Mouse (Mus musculus) stomach, postnatal 0 days (tissue): ENCODE measurements around the gene Ovol2. TPM values are rescaled to one million over a fixed set of nuclear protein-coding genes. Genes with fewer than 3 reads are reported as not detected.

Experiments used
- ATAC-seq: fragments of 200-750 bp; cut with Nextera tagmentation; 2 replicates; pipeline ENCODE4 v1.8.0; 2017; ENCODE audit not compliant: low FRiP score, low TSS enrichment
- DNase-seq: peaks from one replicate; pipeline ENCODE4 v3.0.0-alpha.2; 2016; ENCODE audit warnings: low spot score
- H3K27ac ChIP-seq: fragments of 300-500 bp; sonication (generic); replicated peaks from 2 replicates; pipeline ENCODE4 v1.5.1; 2014; ENCODE audit warnings: mild to moderate bottlenecking, control low read depth
- H3K27me3 ChIP-seq: fragments of 300-500 bp; sonication (generic); 2 replicates; pipeline ENCODE4 v1.6.1; 2014; ENCODE audit warnings: low read length; ENCODE audit not compliant: control insufficient read depth, insufficient read depth
- H3K36me3 ChIP-seq: fragments of 300-500 bp; sonication (generic); 2 replicates; pipeline ENCODE4 v1.6.1; 2014; ENCODE audit warnings: low read length, mixed read lengths; ENCODE audit not compliant: control insufficient read depth, insufficient read depth
- H3K4me1 ChIP-seq: fragments of 300-500 bp; sonication (generic); replicated peaks from 2 replicates; pipeline ENCODE4 v1.6.1; 2014; ENCODE audit warnings: antibody characterized with exemption; ENCODE audit not compliant: control insufficient read depth, insufficient read depth
- H3K4me2 ChIP-seq: fragments of 300-500 bp; sonication (generic); replicated peaks from 2 replicates; pipeline ENCODE4 v1.6.1; 2014; ENCODE audit warnings: low read depth, mild to moderate bottlenecking, control low read depth, moderate library complexity
- H3K4me3 ChIP-seq: fragments of 300-500 bp; sonication (generic); 2 replicates; pipeline ENCODE4 v1.5.1; 2014; ENCODE audit warnings: low read depth, low read length, control low read depth
- H3K9ac ChIP-seq: fragments of 300-500 bp; sonication (generic); 2 replicates; pipeline ENCODE4 v1.6.1; 2014; ENCODE audit warnings: mild to moderate bottlenecking, low read length, control low read depth, mixed read lengths
- H3K9me3 ChIP-seq: fragments of 300-500 bp; sonication (generic); 2 replicates; pipeline ENCODE4 v1.6.1; 2016; ENCODE audit warnings: low read length; ENCODE audit not compliant: control insufficient read depth
- CTCF ChIP-seq: IDR thresholded peaks from 2 replicates; pipeline ENCODE4 v1.5.1; 2016; ENCODE audit warnings: antibody characterized with exemption, low read depth, mild to moderate bottlenecking, moderate library complexity
- EP300 ChIP-seq: optimal IDR thresholded peaks from 2 replicates; pipeline ENCODE3; 2016; ENCODE audit warnings: antibody characterized with exemption
- WGBS: fragments of 180-500 bp; shearing (Covaris S2); extraction: QIAGEN DNeasy Blood & Tissue Kit; methylation state at CpG from one replicate; pipeline ENCODE4 v1.1.7; 2014; 5-methylcytosine and 5-hydroxymethylcytosine counted together
- polyA plus RNA-seq: library from polyadenylated mRNA; unstranded; fragments of >200 nt; fragmentation: Nextera tagmentation; extraction: Ambion mirVana; gene quantifications from 2 replicates; pipeline ENCODE4 v1.2.1, GENCODE M21; 2015

Ovol2 gene
- polyA plus RNA-seq, 1 experiment from 2014 or later: 9.8 TPM

- Histone ChIP-seq H3K9ac (no peak overlapping the region), H3K4me3 (no peak overlapping the region), H3K4me1 (peaks cover 3% of the 10 kb centered on the region; the same call in 1 of the 2 replicates), H3K36me3 (peaks cover 5% of the 10 kb centered on the region; the same call in 1 of the 2 replicates), H3K9me3 (no peaks in the 10 kb centered on the region), H3K27me3 (no peaks in the 10 kb centered on the region), H3K27ac (no peak overlapping the region), H3K4me2 (no peak overlapping the region)
- ATAC-seq: no peak
- TF ChIP-seq EP300: no peak
- TF ChIP-seq CTCF: no peak
- 89% methylated on average over 4 of the region's 4 CpGs for WGBS
- no peak for DNase-seq
Observed at GRCm38 (mm10) chr2:144371566-144371965, 39.6 kb upstream of the Ovol2 start.

DNA sequence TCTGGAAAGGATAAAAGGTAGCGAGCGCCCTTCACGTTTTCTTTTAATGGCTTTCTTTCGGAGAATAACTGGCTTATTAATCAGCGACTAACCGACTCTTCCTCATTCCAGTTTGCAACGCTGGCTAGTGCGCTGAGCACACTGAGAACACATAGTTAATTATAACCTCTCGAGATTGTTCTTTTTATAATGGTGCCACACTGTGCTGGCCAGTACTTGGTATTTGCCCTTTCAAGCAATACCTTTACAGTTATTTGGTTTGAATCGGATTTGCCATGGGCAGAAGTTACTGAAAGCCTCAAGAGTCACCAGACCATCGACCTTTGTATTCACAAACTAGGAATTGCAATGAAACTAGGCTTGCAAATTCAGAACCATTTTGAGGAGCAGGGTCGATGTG is 37.6 kb upstream of the Ovol2 start:
- ATAC-seq (peak; percentile 54), DNase-seq (no peak)
- TF ChIP-seq EP300 (no peak), CTCF (no peak)
- H3K27ac ChIP-seq: peak overlapping the region; percentile 96
- H3K36me3 ChIP-seq: 0 out of 2 replicates have a peak, but pooled peaks cover 3% of the 10 kb centered on the region
- H3K9ac ChIP-seq: peak overlapping the region; percentile 68
- no peaks in the 10 kb centered on the region for H3K27me3 ChIP-seq
- H3K4me1 ChIP-seq: peaks cover 3% of the 10 kb centered on the region; the same call in 1 of the 2 replicates
- peak overlapping the region; percentile 65 for H3K4me3 ChIP-seq
- H3K9me3 ChIP-seq: no peaks in the 10 kb centered on the region
- H3K4me2 ChIP-seq: peak overlapping the region; percentile 56
- WGBS: 1% methylated on average over 12 of the region's 12 CpGs

DNA sequence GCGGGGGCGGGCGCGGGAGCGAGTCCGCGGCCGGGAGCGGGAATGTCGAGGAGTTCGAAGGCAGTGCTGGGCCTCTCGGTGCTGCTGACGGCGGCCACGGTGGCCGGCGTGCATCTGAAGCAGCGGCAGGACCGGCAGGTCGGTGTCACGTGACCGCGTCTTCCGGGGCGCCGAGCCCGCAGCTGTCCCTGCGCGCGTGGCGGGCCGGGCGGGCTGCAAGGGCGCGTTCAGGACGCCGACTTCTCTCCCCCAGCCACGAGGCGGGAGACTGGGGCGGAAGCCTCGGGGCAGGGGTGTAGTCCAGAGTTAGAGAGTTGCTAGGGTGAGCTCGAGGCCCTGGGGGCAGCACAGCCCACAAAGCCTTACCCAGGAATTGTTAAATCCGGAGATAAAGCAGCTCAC is 37.1 kb upstream of the Ovol2 start:
- Histone ChIP-seq H3K9me3 (no peaks in the 10 kb centered on the region), H3K4me3 (peak overlapping the region; percentile 65), H3K9ac (peak overlapping the region; percentile 68), H3K27ac (peak overlapping the region; percentile 96), H3K36me3 (0 out of 2 replicates have a peak, but pooled peaks cover 3% of the 10 kb centered on the region), H3K4me1 (peaks cover 3% of the 10 kb centered on the region; the same call in 1 of the 2 replicates), H3K27me3 (no peaks in the 10 kb centered on the region), H3K4me2 (peak overlapping the region; percentile 56)
- TF ChIP-seq CTCF (peak; percentile 25; the same call in 1 of the 2 replicates), EP300 (no peak)
- WGBS: 0% methylated on average over 35 of the region's 43 CpGs
- DNase-seq (no peak), ATAC-seq (peak; percentile 83)

DNA sequence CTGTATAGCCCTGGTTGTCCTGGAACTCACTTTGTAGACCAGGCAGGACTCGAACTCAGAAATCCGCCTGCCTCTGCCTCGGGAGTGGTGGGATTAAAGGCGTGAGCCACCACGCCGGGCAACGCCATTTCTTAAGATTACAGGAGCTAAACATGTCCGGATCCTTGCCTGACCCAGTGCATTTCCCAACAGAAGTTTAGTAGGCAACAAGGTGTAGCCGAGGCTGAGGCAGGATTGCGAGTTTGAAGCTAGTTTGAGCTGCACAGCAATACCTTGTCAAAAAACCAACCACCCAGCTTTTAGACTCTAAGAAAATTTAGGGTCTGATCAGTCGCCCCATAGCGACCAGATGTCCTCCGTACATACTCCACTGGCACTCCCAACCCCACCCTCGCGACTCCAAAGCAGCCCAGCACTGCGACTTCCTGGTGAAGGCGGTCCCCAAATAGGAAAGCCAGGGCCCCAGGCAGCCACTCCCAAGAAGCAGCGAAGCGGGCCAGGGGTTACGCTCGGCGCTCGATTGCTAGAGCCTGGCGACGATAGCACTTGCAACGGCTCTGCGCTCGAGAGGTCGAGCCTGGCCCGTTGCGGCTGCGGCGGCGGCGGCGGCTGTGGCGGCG is 36.6 kb upstream of the Ovol2 start, which contains the start of the genes Kat14 and Pet117:
Gene Kat14, plus strand, starts transcription at position 584 of the 620 bp plus-strand sequence.
Gene Pet117, plus strand, starts transcription at position 597 of the 620 bp plus-strand sequence.
- ATAC-seq: peak; percentile 98

DNA sequence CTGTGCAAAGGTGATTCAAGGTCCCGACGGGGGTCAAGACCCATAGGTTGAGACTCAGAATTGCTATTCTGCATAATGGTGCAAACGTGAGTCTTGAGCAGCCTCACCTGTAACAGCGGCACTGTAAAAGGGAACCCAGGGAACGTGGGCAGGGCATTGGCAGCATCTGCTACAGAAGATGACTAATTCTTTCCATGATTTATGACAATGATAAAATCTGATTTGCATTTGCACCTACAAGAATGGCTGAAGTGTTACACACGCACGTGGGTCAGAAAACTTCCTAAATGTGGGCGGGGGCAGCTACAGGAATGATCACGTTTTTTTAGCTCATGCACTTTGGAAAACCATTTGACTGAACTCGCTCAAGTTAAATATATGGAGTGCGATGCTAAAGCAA is 20.9 kb upstream of the Ovol2 start:
- Histone ChIP-seq H3K27me3 (no peaks in the 10 kb centered on the region), H3K36me3 (no peaks in the 10 kb centered on the region), H3K27ac (no peak overlapping the region), H3K4me1 (no peaks in the 10 kb centered on the region), H3K4me2 (no peak overlapping the region), H3K9me3 (no peaks in the 10 kb centered on the region), H3K9ac (no peak overlapping the region), H3K4me3 (no peak overlapping the region)
- TF ChIP-seq EP300 (no peak), CTCF (no peak)
- 77% methylated on average over 11 of the region's 11 CpGs for WGBS
- ATAC-seq: no peak
- DNase-seq: no peak

More for the DNA sequence above, 36.6 kb upstream of the Ovol2 start, which contains the start of the genes Kat14 and Pet117:
- peak within 1 kb of the TSS; percentile 68 for H3K9ac ChIP-seq
- peak within 1 kb of the TSS; percentile 65 for H3K4me3 ChIP-seq
- H3K4me1 ChIP-seq: peaks cover 3% of the 10 kb centered on the region; the same call in 1 of the 2 replicates
- TF ChIP-seq CTCF (no peak; the same call in 1 of the 2 replicates), EP300 (peak; percentile 71)
- DNase-seq: peak; percentile 98
- peak within 1 kb of the TSS; percentile 56 for H3K4me2 ChIP-seq
- no peaks in the 10 kb centered on the region for H3K27me3 ChIP-seq
- no peaks in the 10 kb centered on the region for H3K9me3 ChIP-seq
- H3K36me3 ChIP-seq: 0 out of 2 replicates have a peak, but pooled peaks cover 3% of the 10 kb centered on the region
- 5% methylated on average over 34 of the region's 38 CpGs for WGBS
- H3K27ac ChIP-seq: peak within 1 kb of the TSS; percentile 96

GRCm38 (mm10) chr2:144348525-144348924 is 16.6 kb upstream of the Ovol2 start:
- 69% methylated on average over 3 of the region's 3 CpGs for WGBS
- Histone ChIP-seq H3K4me1 (no peaks in the 10 kb centered on the region), H3K36me3 (no peaks in the 10 kb centered on the region), H3K4me3 (no peak overlapping the region), H3K4me2 (no peak overlapping the region), H3K27ac (no peak overlapping the region), H3K9me3 (no peaks in the 10 kb centered on the region), H3K9ac (no peak overlapping the region), H3K27me3 (no peaks in the 10 kb centered on the region)
- TF ChIP-seq EP300 (no peak), CTCF (peak; percentile 47)
- DNase-seq (no peak), ATAC-seq (no peak)
